Mouse (Mus musculus) 416B (cell line): ENCODE measurements around the gene March6.

Experiments used
- DNase-seq: peaks from one replicate; pipeline ENCODE4 v3.0.0; 2011; ENCODE audit warnings: low read depth

The March6 gene

DNA sequence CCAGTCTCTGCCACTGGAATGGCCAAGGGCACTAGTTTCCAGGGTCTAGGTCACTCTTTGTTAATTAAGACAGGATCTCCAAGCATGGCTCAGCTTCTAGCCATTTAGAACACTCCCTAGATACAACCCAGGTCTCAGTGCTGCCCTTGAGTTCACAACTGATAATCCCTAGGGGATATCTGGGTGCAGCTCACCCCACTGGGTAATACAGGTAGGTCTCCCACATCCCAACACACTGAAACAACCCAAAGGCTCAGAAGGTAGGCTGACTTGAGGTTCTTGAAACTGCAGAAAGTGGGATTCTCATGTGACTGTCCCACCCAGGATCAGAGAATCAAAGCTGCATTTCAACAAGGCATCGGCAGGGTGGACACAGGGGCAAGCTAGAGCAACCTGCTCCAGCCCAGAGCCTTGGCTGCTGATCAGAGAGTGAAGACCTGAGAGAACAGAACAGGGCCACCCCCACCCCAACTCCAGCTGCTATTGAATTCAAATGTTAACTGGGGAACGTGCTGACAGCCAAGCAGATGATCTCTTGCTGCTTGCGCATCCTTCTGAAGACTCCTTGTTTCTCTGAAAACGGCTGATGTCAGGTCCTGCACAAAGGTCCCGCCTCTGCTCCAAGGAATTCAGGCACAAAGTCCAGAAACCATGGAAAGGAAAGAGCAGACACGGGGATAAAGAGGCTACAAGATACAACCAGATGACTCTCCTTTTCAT, 116.5 kb downstream of the March6 start:
- DNase-seq: no peak

DNA sequence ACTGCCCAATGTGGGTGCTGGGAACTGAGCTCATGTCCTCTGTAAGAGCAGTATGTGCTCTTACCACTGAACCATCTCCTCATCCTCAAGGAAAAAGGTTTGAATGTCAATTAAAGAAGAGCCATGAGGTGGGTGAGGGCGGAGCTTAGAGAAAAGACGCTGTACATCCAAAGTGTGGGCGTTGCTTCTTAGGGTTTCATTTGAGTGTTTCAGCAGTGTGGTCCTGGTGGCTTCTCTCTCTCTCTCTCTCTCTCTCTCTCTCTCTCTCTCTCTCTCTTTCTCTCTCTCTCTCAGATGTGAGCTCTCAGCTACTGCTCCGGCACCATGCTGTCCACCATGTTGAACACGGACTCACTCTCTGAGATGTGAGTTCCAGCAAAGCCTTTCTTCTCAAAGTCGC, 117.2 kb downstream of the March6 start:
- no peak for DNase-seq

DNA sequence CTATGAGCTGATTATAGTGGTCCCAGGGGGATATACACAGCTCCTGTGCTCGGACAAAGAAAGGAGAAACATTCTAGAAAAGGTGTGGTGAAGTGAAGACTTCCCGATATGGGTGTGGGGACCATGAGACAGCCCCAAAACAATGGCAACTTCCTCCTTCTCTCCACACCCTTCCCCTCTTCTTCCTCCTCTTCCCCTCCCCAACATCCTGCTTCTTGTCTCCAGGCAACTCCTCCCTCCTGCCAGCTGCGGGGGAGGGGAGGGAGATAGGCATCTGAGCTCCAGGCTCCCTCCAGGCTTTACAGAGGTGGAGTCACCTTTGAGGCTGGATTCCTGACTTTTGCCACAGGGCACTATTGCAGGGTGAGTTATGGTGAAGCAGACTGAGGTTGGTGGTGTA, 117.9 kb downstream of the March6 start:
- no peak for DNase-seq

- DNase-seq: no peak
Observed at GRCm38 (mm10) chr15:31412436-31412835, 118.4 kb downstream of the March6 start.

- no peak for DNase-seq
Observed at GRCm38 (mm10) chr15:31407490-31407889, 123.4 kb downstream of the March6 start.

DNA sequence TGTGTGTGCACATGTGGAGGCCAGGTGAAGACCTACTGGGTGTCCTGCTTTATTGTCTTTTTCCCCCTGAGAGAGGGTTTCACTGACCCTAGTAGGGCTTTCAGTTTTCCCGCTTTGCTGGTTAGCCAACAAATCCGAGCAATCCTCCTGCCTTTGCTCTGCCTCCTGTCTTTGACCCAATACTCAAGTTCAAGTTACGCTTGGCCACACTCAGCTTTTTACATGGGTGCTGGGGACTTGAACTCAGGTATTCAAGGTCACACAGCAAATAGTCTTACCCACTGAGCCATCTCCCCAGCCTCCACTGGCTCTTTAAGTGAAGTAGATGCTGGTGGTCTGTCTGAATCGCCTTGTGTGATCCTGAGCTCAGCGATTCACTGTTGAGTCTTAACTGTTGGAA, 124.0 kb downstream of the March6 start:
- no peak for DNase-seq
